Mouse (Mus musculus) kidney, postnatal 4 days (tissue): ENCODE measurements around the gene Abhd12.
"Not testable (repeated sequence)": the region's sequence is repeated elsewhere in the genome, so short reads cannot be mapped to it uniquely, and the experiment has no call there.

Source experiments
- DNase-seq, 2 experiments: peaks; one replicate each; pipeline ENCODE4 v3.0.0; 2021; ENCODE audit warnings: mixed read lengths in 2 of 2

Gene Abhd12

GRCm38 (mm10) chr2:150909429-150910039 is 5.0 kb upstream of the Abhd12 start:
- DNase-seq: peak; percentile 96 to 98

GRCm38 (mm10) chr2:150908881-150909280 is 4.3 kb upstream of the Abhd12 start:
- not testable (repeated sequence) for DNase-seq

GRCm38 (mm10) chr2:150904936-150905450 is 452 bp upstream of the Abhd12 start, which contains the start of gene Gins1:
TSS of gene Gins1 (plus strand) at chr2:150905400.
- DNase-seq: no peak

- DNase-seq: no peak
Observed at GRCm38 (mm10) chr2:150902347-150902746, 2.2 kb downstream of the Abhd12 start.

GRCm38 (mm10) chr2:150900341-150900740 is 4.2 kb downstream of the Abhd12 start:
- DNase-seq: no peak

GRCm38 (mm10) chr2:150895691-150896252 is 8.8 kb downstream of the Abhd12 start:
- DNase-seq: no peak

- no peak for DNase-seq
Observed at GRCm38 (mm10) chr2:150894617-150895267, 9.8 kb downstream of the Abhd12 start.

GRCm38 (mm10) chr2:150887370-150887769 is 17.2 kb downstream of the Abhd12 start:
- DNase-seq: no peak

GRCm38 (mm10) chr2:150886315-150886714 is 18.2 kb downstream of the Abhd12 start:
- no peak for DNase-seq

GRCm38 (mm10) chr2:150885814-150886213 is 18.7 kb downstream of the Abhd12 start:
- no peak for DNase-seq

GRCm38 (mm10) chr2:150884779-150885110 is 19.8 kb downstream of the Abhd12 start:
- no peak for DNase-seq

- no peak for DNase-seq
Observed at GRCm38 (mm10) chr2:150884075-150884778, 20.3 kb downstream of the Abhd12 start.

GRCm38 (mm10) chr2:150877561-150877960 is 27.0 kb downstream of the Abhd12 start:
- peak in 1 of 2 experiments; percentile 25 for DNase-seq

GRCm38 (mm10) chr2:150875226-150875625 is 29.3 kb downstream of the Abhd12 start:
- no peak for DNase-seq

- no peak for DNase-seq
Observed at GRCm38 (mm10) chr2:150874508-150874907, 30.0 kb downstream of the Abhd12 start.

- no peak for DNase-seq
Observed at GRCm38 (mm10) chr2:150869446-150869845, 35.1 kb downstream of the Abhd12 start.

- DNase-seq: no peak
Observed at GRCm38 (mm10) chr2:150867021-150867420, 37.5 kb downstream of the Abhd12 start.

- DNase-seq: no peak
Observed at GRCm38 (mm10) chr2:150861128-150861527, 43.4 kb downstream of the Abhd12 start.

GRCm38 (mm10) chr2:150859709-150860470 is 44.7 kb downstream of the Abhd12 start:
- DNase-seq: no peak

- DNase-seq: peak; percentile 29 to 44
Observed at GRCm38 (mm10) chr2:150858724-150859487, 45.6 kb downstream of the Abhd12 start.

GRCm38 (mm10) chr2:150855186-150855585 is 49.4 kb downstream of the Abhd12 start:
- no peak for DNase-seq

GRCm38 (mm10) chr2:150851251-150851650 is 53.3 kb downstream of the Abhd12 start:
- DNase-seq: peak in 1 of 2 experiments; percentile 22
